Mouse (Mus musculus) limb, embryonic 15.5 days (tissue): ENCODE measurements around the gene Il22ra2. TPM values are rescaled to one million over a fixed set of nuclear protein-coding genes. Genes with fewer than 3 reads are reported as not detected.

Experiments used
- ATAC-seq: fragments of 200-750 bp; cut with Nextera tagmentation; 2 replicates; pipeline ENCODE4 v1.8.0; 2017; ENCODE audit warnings: low read depth, moderate TSS enrichment; ENCODE audit not compliant: insufficient number of reproducible peaks, low FRiP score, low TSS enrichment
- H3K27ac ChIP-seq: fragments of 300-500 bp; sonication (generic); 2 replicates; pipeline ENCODE4 v1.5.1; 2015; ENCODE audit warnings: moderate library complexity, mild to moderate bottlenecking, inconsistent platforms
- H3K27me3 ChIP-seq: fragments of 300-500 bp; sonication (generic); 2 replicates; pipeline ENCODE4 v1.6.1; 2015; ENCODE audit warnings: inconsistent platforms
- H3K36me3 ChIP-seq: fragments of 300-500 bp; sonication (generic); 2 replicates; pipeline ENCODE4 v1.6.1; 2015; ENCODE audit warnings: inconsistent platforms
- H3K4me1 ChIP-seq: fragments of 300-500 bp; sonication (generic); 2 replicates; pipeline ENCODE4 v1.6.1; 2015; ENCODE audit warnings: inconsistent platforms
- H3K4me2 ChIP-seq: fragments of 300-500 bp; sonication (generic); 2 replicates; pipeline ENCODE4 v1.6.1; 2015; ENCODE audit warnings: mild to moderate bottlenecking, inconsistent platforms
- H3K4me3 ChIP-seq: fragments of 300-500 bp; sonication (generic); 2 replicates; pipeline ENCODE4 v1.5.1; 2015; ENCODE audit warnings: mild to moderate bottlenecking, inconsistent platforms
- H3K9ac ChIP-seq: fragments of 300-500 bp; sonication (generic); 2 replicates; pipeline ENCODE4 v1.6.1; 2015; ENCODE audit warnings: inconsistent platforms
- H3K9me3 ChIP-seq: fragments of 300-500 bp; sonication (generic); 2 replicates; pipeline ENCODE4 v1.6.1; 2016; ENCODE audit warnings: inconsistent platforms
- WGBS: fragments of 180-500 bp; shearing (Covaris S2); methylation state at CpG from one replicate; pipeline ENCODE4 v1.1.7; 2015; 5-methylcytosine and 5-hydroxymethylcytosine counted together
- polyA plus RNA-seq: library from polyadenylated mRNA; unstranded; fragments of >200 nt; fragmentation: Nextera tagmentation; extraction: Ambion mirVana; gene quantifications from 2 replicates; pipeline ENCODE4 v1.2.1, GENCODE M21; 2015

Gene Il22ra2
- polyA plus RNA-seq, 1 experiment from 2014 or later: 0.37 TPM

- H3K4me1 ChIP-seq: peaks cover 11% of the 10 kb centered on the region
- no peak overlapping the region for H3K9ac ChIP-seq
- 52% methylated on average over 2 of the region's 2 CpGs for WGBS
- ATAC-seq: no peak
- peaks cover 28% of the 10 kb centered on the region for H3K36me3 ChIP-seq
- no peak overlapping the region for H3K4me2 ChIP-seq
- no peak overlapping the region for H3K27ac ChIP-seq
- no peaks in the 10 kb centered on the region for H3K9me3 ChIP-seq
- no peak overlapping the region for H3K4me3 ChIP-seq
- H3K27me3 ChIP-seq: no peaks in the 10 kb centered on the region
Observed at GRCm38 (mm10) chr10:19611616-19612015, 10.2 kb upstream of the Il22ra2 start.

GRCm38 (mm10) chr10:19613111-19613753 lies 8.6 kb upstream of the Il22ra2 start:
- no peaks in the 10 kb centered on the region for H3K9me3 ChIP-seq
- no peak overlapping the region for H3K9ac ChIP-seq
- ATAC-seq: no peak
- H3K36me3 ChIP-seq: peaks cover 13% of the 10 kb centered on the region
- H3K4me1 ChIP-seq: peaks cover 11% of the 10 kb centered on the region
- H3K27ac ChIP-seq: peak overlapping the region; percentile 43
- H3K27me3 ChIP-seq: no peaks in the 10 kb centered on the region
- WGBS: 32% methylated on average over 7 of the region's 7 CpGs
- H3K4me2 ChIP-seq: no peak overlapping the region
- H3K4me3 ChIP-seq: no peak overlapping the region

- no peaks in the 10 kb centered on the region for H3K27me3 ChIP-seq
- no peak overlapping the region for H3K9ac ChIP-seq
- H3K4me3 ChIP-seq: no peak overlapping the region
- no peak overlapping the region for H3K27ac ChIP-seq
- no peaks in the 10 kb centered on the region for H3K9me3 ChIP-seq
- H3K4me2 ChIP-seq: no peak overlapping the region
- H3K4me1 ChIP-seq: no peaks in the 10 kb centered on the region
- WGBS: 75% methylated on average over 5 of the region's 5 CpGs
- no peaks in the 10 kb centered on the region for H3K36me3 ChIP-seq
- no peak for ATAC-seq
Observed at GRCm38 (mm10) chr10:19619736-19620135, 2.1 kb upstream of the Il22ra2 start.

GRCm38 (mm10) chr10:19624617-19625016 lies 2.8 kb downstream of the Il22ra2 start:
- Histone ChIP-seq H3K27me3 (no peaks in the 10 kb centered on the region), H3K4me1 (no peaks in the 10 kb centered on the region), H3K36me3 (no peaks in the 10 kb centered on the region), H3K4me3 (no peak overlapping the region), H3K9me3 (no peaks in the 10 kb centered on the region), H3K4me2 (no peak overlapping the region), H3K27ac (no peak overlapping the region), H3K9ac (no peak overlapping the region)
- WGBS: 82% methylated on average over 1 of the region's 1 CpGs
- no peak for ATAC-seq

- Histone ChIP-seq H3K4me3 (no peak overlapping the region), H3K9ac (no peak overlapping the region), H3K27me3 (no peaks in the 10 kb centered on the region), H3K4me2 (no peak overlapping the region), H3K27ac (no peak overlapping the region), H3K4me1 (no peaks in the 10 kb centered on the region), H3K36me3 (no peaks in the 10 kb centered on the region), H3K9me3 (no peaks in the 10 kb centered on the region)
- WGBS: 73% methylated on average over 2 of the region's 2 CpGs
- ATAC-seq: no peak
Observed at GRCm38 (mm10) chr10:19627342-19627741, 5.5 kb downstream of the Il22ra2 start.

- no peaks in the 10 kb centered on the region for H3K4me1 ChIP-seq
- H3K36me3 ChIP-seq: no peaks in the 10 kb centered on the region
- 75% methylated on average over 4 of the region's 4 CpGs for WGBS
- H3K4me2 ChIP-seq: no peak overlapping the region
- H3K9me3 ChIP-seq: no peaks in the 10 kb centered on the region
- H3K27me3 ChIP-seq: no peaks in the 10 kb centered on the region
- H3K9ac ChIP-seq: no peak overlapping the region
- no peak overlapping the region for H3K4me3 ChIP-seq
- H3K27ac ChIP-seq: no peak overlapping the region
- ATAC-seq: no peak
Observed at GRCm38 (mm10) chr10:19627748-19628147, 6.0 kb downstream of the Il22ra2 start.

- no peaks in the 10 kb centered on the region for H3K4me1 ChIP-seq
- no peak overlapping the region for H3K27ac ChIP-seq
- no peak for ATAC-seq
- H3K36me3 ChIP-seq: no peaks in the 10 kb centered on the region
- H3K9ac ChIP-seq: no peak overlapping the region
- 72% methylated on average over 13 of the region's 13 CpGs for WGBS
- H3K9me3 ChIP-seq: no peaks in the 10 kb centered on the region
- no peak overlapping the region for H3K4me3 ChIP-seq
- H3K4me2 ChIP-seq: no peak overlapping the region
- no peaks in the 10 kb centered on the region for H3K27me3 ChIP-seq
Observed at GRCm38 (mm10) chr10:19631616-19632195, 9.9 kb downstream of the Il22ra2 start.

GRCm38 (mm10) chr10:19638851-19639250 lies 17.1 kb downstream of the Il22ra2 start:
- Histone ChIP-seq H3K27ac (no peak overlapping the region), H3K9me3 (no peaks in the 10 kb centered on the region), H3K36me3 (no peaks in the 10 kb centered on the region), H3K4me2 (no peak overlapping the region), H3K9ac (no peak overlapping the region), H3K27me3 (no peaks in the 10 kb centered on the region), H3K4me3 (no peak overlapping the region), H3K4me1 (no peaks in the 10 kb centered on the region)
- 85% methylated on average over 5 of the region's 5 CpGs for WGBS
- no peak for ATAC-seq

- H3K36me3 ChIP-seq: no peaks in the 10 kb centered on the region
- no peaks in the 10 kb centered on the region for H3K27me3 ChIP-seq
- no peak overlapping the region for H3K27ac ChIP-seq
- no peak for ATAC-seq
- H3K4me3 ChIP-seq: no peak overlapping the region
- no peak overlapping the region for H3K4me2 ChIP-seq
- 94% methylated on average over 1 of the region's 1 CpGs for WGBS
- no peak overlapping the region for H3K9ac ChIP-seq
- H3K9me3 ChIP-seq: no peaks in the 10 kb centered on the region
- no peaks in the 10 kb centered on the region for H3K4me1 ChIP-seq
Observed at GRCm38 (mm10) chr10:19639630-19640029, 17.8 kb downstream of the Il22ra2 start.

GRCm38 (mm10) chr10:19645119-19645518 lies 23.3 kb downstream of the Il22ra2 start:
- H3K4me3 ChIP-seq: no peak overlapping the region
- H3K9me3 ChIP-seq: no peaks in the 10 kb centered on the region
- no peaks in the 10 kb centered on the region for H3K36me3 ChIP-seq
- no peaks in the 10 kb centered on the region for H3K27me3 ChIP-seq
- no peak overlapping the region for H3K9ac ChIP-seq
- H3K4me1 ChIP-seq: no peaks in the 10 kb centered on the region
- 82% methylated on average over 2 of the region's 2 CpGs for WGBS
- H3K4me2 ChIP-seq: no peak overlapping the region
- no peak overlapping the region for H3K27ac ChIP-seq
- no peak for ATAC-seq

GRCm38 (mm10) chr10:19657426-19657825 lies 35.6 kb downstream of the Il22ra2 start:
- Histone ChIP-seq H3K4me1 (no peaks in the 10 kb centered on the region), H3K36me3 (no peaks in the 10 kb centered on the region), H3K4me3 (no peak overlapping the region), H3K9me3 (no peaks in the 10 kb centered on the region), H3K9ac (no peak overlapping the region), H3K4me2 (no peak overlapping the region), H3K27me3 (no peaks in the 10 kb centered on the region), H3K27ac (no peak overlapping the region)
- no peak for ATAC-seq
- 81% methylated on average over 9 of the region's 9 CpGs for WGBS

GRCm38 (mm10) chr10:19659953-19660352 lies 38.2 kb downstream of the Il22ra2 start:
- Histone ChIP-seq H3K36me3 (no peaks in the 10 kb centered on the region), H3K9ac (no peak overlapping the region), H3K27ac (no peak overlapping the region), H3K9me3 (no peaks in the 10 kb centered on the region), H3K27me3 (no peaks in the 10 kb centered on the region), H3K4me1 (no peaks in the 10 kb centered on the region), H3K4me2 (no peak overlapping the region), H3K4me3 (no peak overlapping the region)
- 72% methylated on average over 5 of the region's 5 CpGs for WGBS
- ATAC-seq: no peak

- Histone ChIP-seq H3K27ac (no peak overlapping the region), H3K4me3 (no peak overlapping the region), H3K4me1 (no peaks in the 10 kb centered on the region), H3K4me2 (no peak overlapping the region), H3K9me3 (no peaks in the 10 kb centered on the region), H3K9ac (no peak overlapping the region), H3K27me3 (no peaks in the 10 kb centered on the region), H3K36me3 (no peaks in the 10 kb centered on the region)
- no peak for ATAC-seq
- 87% methylated on average over 5 of the region's 5 CpGs for WGBS
Observed at GRCm38 (mm10) chr10:19668973-19669372, 47.2 kb downstream of the Il22ra2 start.
